Mouse (Mus musculus) ES-E14 (cell line): ENCODE measurements at regions not wholly inside any gene's neighbourhood (a gene's known extent, or its start where the extent isn't known, plus 50 kb on each side); places are given as distances from the start of the nearest gene placed in this dataset.
A peak's percentile ranks its signal among the peaks of the same experiment; 100 is the strongest.
"Not testable (repeated sequence)": the region's sequence is repeated elsewhere in the genome, so short reads cannot be mapped to it uniquely, and the experiment has no call there.

Source experiments
- DNase-seq: peaks from one replicate; pipeline ENCODE4 v3.0.0-alpha.2; 2013; ENCODE audit warnings: low read depth, low spot score
- H3K27ac ChIP-seq: 2 replicates; pipeline ENCODE4 v1.5.1; 2012; ENCODE audit warnings: low read depth, mild to moderate bottlenecking, low read length, moderate library complexity, mixed read lengths; ENCODE audit not compliant: poor library complexity, insufficient read depth, severe bottlenecking
- H3K36me3 ChIP-seq: 2 replicates; pipeline ENCODE4 v1.6.1; 2012; ENCODE audit warnings: mild to moderate bottlenecking, low read length, moderate library complexity, mixed read lengths; ENCODE audit not compliant: control insufficient read depth, poor library complexity, insufficient read depth, severe bottlenecking
- H3K4me1 ChIP-seq, 2 experiments: fragments of 150-350 bp in 1 of 2; sonication (generic) in 1 of 2; 2 replicates each; pipeline ENCODE4 v1.6.1; 2012; ENCODE audit warnings: low read length in 2 of 2, mild to moderate bottlenecking in 1 of 2, mixed read lengths in 1 of 2; ENCODE audit not compliant: control insufficient read depth in 2 of 2, insufficient read depth in 2 of 2, poor library complexity in 1 of 2
- H3K4me3 ChIP-seq, 2 experiments: fragments of 150-350 bp in 1 of 2; sonication (generic) in 1 of 2; 2 replicates each; pipeline ENCODE4 v1.5.1; 2012; ENCODE audit warnings: low read length in 2 of 2, low read depth in 1 of 2, mild to moderate bottlenecking in 1 of 2, mixed read lengths in 1 of 2; ENCODE audit not compliant: insufficient read depth in 1 of 2, poor library complexity in 1 of 2, severe bottlenecking in 1 of 2
- H3K9ac ChIP-seq: 2 replicates; pipeline ENCODE4 v1.6.1; 2012; ENCODE audit warnings: low read depth, mild to moderate bottlenecking, low read length, mixed read lengths; ENCODE audit not compliant: poor library complexity, insufficient read depth, severe bottlenecking
- H3K9me3 ChIP-seq: fragments of 150-350 bp; sonication (generic); 2 replicates; pipeline ENCODE4 v1.6.1; 2012; ENCODE audit warnings: low read depth, mild to moderate bottlenecking, low read length; ENCODE audit not compliant: control insufficient read depth, insufficient read depth
- CHD2 ChIP-seq: IDR thresholded peaks from 2 replicates; pipeline ENCODE4 v1.6.1; 2014; ENCODE audit warnings: mild to moderate bottlenecking, low read depth, low read length, inconsistent platforms
- HCFC1 ChIP-seq: IDR thresholded peaks from 2 replicates; pipeline ENCODE4 v1.6.1; 2012; ENCODE audit warnings: low read length, inconsistent platforms, borderline replicate concordance; ENCODE audit not compliant: insufficient read depth
- MAFK ChIP-seq: IDR thresholded peaks from 2 replicates; pipeline ENCODE4 v1.6.1; 2014; ENCODE audit warnings: mild to moderate bottlenecking, low read depth, low read length, inconsistent platforms; ENCODE audit not compliant: insufficient read depth
- ZC3H11A ChIP-seq: IDR thresholded peaks from 2 replicates; pipeline ENCODE4 v1.6.1; 2012; ENCODE audit warnings: low read depth, mild to moderate bottlenecking, inconsistent platforms, low read length, borderline replicate concordance
- ZNF384 ChIP-seq: IDR thresholded peaks from 2 replicates; pipeline ENCODE4 v1.6.1; 2012; ENCODE audit warnings: low read depth, low read length, inconsistent platforms
- in situ Hi-C, 2 experiments: fragments of 600-800 bp; cut with MboI; formaldehyde crosslinking; loops; one replicate each; pipeline ENCODE4 v1.15.1; 2025; ENCODE audit warnings: low sequenced_read_pairs in 2 of 2, inconsistent platforms in 1 of 2; ENCODE audit not compliant: unreplicated experiment in 2 of 2

DNA sequence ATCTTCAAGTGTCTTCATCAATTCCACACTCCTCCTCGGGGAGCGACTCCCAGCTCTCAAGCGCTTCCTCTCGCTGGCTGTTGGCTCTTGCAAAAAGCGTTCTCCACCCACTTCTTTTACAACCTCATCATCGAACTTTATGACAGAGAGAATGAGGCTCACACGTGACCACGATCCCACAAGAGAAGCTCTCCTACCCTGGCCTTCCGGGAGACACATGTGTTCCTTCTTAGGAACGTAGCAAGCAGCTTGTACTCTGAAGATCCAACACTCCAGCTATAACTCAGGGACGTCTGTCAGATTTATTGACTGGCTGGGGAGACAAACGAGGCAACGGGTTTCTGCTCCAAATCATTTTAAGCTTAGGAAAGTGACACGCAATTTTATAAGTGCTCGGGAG is 307.5 kb downstream of the Ajap1 start:
- H3K4me1 ChIP-seq = peaks cover 3 to 9% of the 10 kb centered on the region in 2 experiments; a peak in 2 of 4 replicates
- no peak for DNase-seq
- H3K36me3 ChIP-seq = no peaks in the 10 kb centered on the region
- no peak overlapping the region for H3K4me3 ChIP-seq
- H3K27ac ChIP-seq = no peak overlapping the region
- H3K9ac ChIP-seq = no peak overlapping the region
- no peak for TF ChIP-seq ZC3H11A
- TF ChIP-seq HCFC1 = no peak
- TF ChIP-seq MAFK = no peak
- no peak for TF ChIP-seq ZNF384
- H3K9me3 ChIP-seq = no peaks in the 10 kb centered on the region
- in situ Hi-C loops = loop anchor here in 1 of 2 experiments (10.0 kb wide), 1 partner anchor 300 kb away; no protein-coding TSS in a partner anchor

DNA sequence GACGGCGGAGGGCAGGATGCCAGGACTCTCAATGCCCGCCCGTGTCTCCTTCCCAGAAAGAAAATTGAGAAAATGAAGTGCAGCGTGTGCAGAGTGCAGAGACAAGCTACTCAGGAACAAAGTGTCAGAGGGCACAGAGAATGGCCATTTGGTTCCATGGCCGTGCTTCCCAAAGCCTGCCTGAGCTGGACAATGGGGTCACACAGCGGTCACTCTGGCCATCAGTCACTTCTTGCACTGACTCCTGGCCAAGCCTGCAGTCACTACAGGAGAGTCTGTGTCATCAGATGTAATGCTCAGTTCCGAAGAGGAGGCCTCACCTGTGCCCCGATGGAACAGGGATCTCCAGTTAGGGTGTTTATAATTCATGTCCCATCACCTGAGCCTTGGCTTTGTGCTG is 312.6 kb downstream of the Ajap1 start:
- Histone ChIP-seq H3K4me3 (no peak overlapping the region), H3K9ac (no peak overlapping the region), H3K36me3 (no peaks in the 10 kb centered on the region), H3K4me1 (no peaks in the 10 kb centered on the region), H3K9me3 (no peaks in the 10 kb centered on the region), H3K27ac (no peak overlapping the region)
- TF ChIP-seq ZNF384 = no peak
- no peak for TF ChIP-seq HCFC1
- no peak for TF ChIP-seq MAFK
- no peak for TF ChIP-seq CHD2
- no peak for TF ChIP-seq ZC3H11A
- no peak for DNase-seq
- in situ Hi-C loops = loop anchor here in 1 of 2 experiments (10.0 kb wide), 1 partner anchor 305 kb away; no protein-coding TSS in a partner anchor

DNA sequence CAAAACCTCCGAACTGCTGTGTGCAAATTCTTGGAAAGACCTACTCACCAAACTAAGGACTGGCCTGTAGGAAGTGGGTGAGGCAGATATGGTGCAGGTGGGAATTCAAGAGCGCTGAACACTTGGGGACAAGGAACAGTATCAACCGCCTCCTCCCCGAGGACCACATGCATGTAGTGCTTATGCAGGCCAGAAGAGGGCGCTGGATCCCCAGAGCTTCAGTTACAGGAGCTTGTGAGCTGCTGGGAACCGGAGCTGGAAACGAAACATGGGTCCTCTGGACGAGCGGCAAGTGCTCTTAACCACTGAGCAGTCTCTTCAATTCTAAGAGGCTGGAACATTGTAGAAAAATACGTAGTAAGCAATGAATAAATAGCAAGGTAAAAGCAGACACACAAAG is 317.8 kb downstream of the Ajap1 start:
- DNase-seq = no peak
- in situ Hi-C loops = no loop called here
- no peaks in the 10 kb centered on the region for H3K9me3 ChIP-seq
- H3K27ac ChIP-seq = no peak overlapping the region
- H3K4me1 ChIP-seq = no peaks in the 10 kb centered on the region
- no peak overlapping the region for H3K9ac ChIP-seq
- H3K4me3 ChIP-seq = no peak overlapping the region
- H3K36me3 ChIP-seq = no peaks in the 10 kb centered on the region
- no peak for TF ChIP-seq HCFC1
- TF ChIP-seq CHD2 = no peak
- TF ChIP-seq ZC3H11A = no peak
- no peak for TF ChIP-seq MAFK
- no peak for TF ChIP-seq ZNF384

DNA sequence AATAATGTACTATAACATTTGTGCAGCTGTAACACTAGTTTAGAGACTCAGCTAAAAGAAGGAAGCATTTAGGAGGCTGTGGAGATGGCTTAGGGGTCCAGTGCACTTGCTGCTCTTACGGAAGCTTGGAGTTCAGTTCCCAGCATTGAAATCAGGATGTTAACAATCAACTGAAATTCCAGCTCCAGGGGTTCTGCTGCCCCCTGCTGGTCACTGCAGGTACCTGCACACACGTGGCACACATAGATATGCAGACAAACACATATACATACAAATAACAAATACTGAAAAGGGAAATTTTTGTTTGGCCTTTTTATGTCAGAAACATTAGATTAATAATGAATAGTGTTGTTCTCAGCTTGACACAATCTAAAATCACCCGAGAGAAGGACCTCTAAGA is 322.5 kb downstream of the Ajap1 start:
- Histone ChIP-seq H3K9me3 (no peaks in the 10 kb centered on the region), H3K27ac (no peak overlapping the region), H3K4me3 (no peak overlapping the region), H3K36me3 (no peaks in the 10 kb centered on the region), H3K4me1 (no peaks in the 10 kb centered on the region), H3K9ac (no peak overlapping the region)
- DNase-seq = peak; percentile 26
- in situ Hi-C loops = no loop called here
- TF ChIP-seq ZC3H11A (peak; percentile 90), MAFK (no peak)

DNA sequence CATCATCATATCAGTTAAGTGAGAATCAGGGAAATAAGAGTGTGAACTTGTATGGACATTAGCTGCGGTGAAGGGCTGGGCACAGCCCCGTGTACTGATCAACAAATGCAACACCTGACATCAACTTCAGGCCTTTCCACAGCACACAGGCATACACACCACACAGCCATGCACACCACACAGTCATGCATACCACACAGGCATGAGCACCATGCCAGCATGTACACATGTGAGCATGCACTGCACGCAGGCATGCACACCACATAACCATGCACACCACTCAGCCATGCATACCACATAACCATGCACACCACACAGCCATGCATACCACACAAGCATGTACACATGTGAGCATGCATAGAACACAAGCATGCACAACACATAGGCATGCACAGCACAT is 325.0 kb downstream of the Ajap1 start:
- Histone ChIP-seq H3K9ac (no peak overlapping the region), H3K9me3 (no peaks in the 10 kb centered on the region), H3K27ac (no peak overlapping the region), H3K4me1 (no peaks in the 10 kb centered on the region), H3K4me3 (no peak overlapping the region), H3K36me3 (no peaks in the 10 kb centered on the region)
- TF ChIP-seq MAFK = no peak
- TF ChIP-seq ZC3H11A = no peak
- TF ChIP-seq ZNF384 = no peak
- no peak for TF ChIP-seq HCFC1
- no peak for TF ChIP-seq CHD2
- in situ Hi-C loops = no loop called here
- no peak for DNase-seq

DNA sequence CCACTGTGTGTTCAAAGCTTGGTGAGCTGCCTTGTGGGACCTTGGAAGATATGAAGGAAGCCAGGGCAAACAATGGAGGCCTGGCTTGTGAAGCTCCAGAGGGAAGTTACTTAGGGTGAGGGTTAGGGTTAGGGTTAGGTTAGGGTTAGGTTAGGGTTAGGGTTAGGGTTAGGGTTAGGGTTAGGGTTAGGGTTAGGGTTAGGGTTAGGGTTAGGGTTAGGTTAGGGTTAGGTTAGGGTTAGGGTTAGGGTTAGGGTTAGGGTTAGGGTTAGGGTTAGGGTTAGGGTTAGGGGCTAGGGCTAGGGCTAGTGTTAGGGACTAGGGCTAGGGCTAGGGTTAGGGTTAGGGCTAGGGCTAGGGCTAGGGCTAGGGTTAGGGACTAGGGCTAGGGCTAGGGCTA is 329.7 kb downstream of the Ajap1 start:
- H3K27ac ChIP-seq, H3K36me3 ChIP-seq, in situ Hi-C loops, H3K9me3 ChIP-seq, H3K4me3 ChIP-seq, DNase-seq, H3K4me1 ChIP-seq, H3K9ac ChIP-seq: not testable (repeated sequence)
